Mouse (Mus musculus) hindbrain, embryonic 15.5 days (tissue): ENCODE results near the gene Med17. TPM values are rescaled to one million over a fixed set of nuclear protein-coding genes. Genes with fewer than 3 reads are reported as not detected.
A peak's percentile ranks its signal among the peaks of the same experiment; 100 is the strongest.

Experiments
- ATAC-seq: fragments of 200-750 bp; cut with Nextera tagmentation; 2 replicates; pipeline ENCODE4 v1.8.0; 2017; ENCODE audit warnings: low read depth, moderate number of reproducible peaks, moderate TSS enrichment; ENCODE audit not compliant: low FRiP score
- H3K27ac ChIP-seq: fragments of 300-500 bp; sonication (generic); replicated peaks from 2 replicates; pipeline ENCODE4 v1.5.1; 2015; ENCODE audit warnings: mild to moderate bottlenecking, inconsistent platforms
- H3K27me3 ChIP-seq: fragments of 300-500 bp; sonication (generic); 2 replicates; pipeline ENCODE4 v1.6.1; 2015; ENCODE audit warnings: control low read depth, inconsistent platforms
- H3K36me3 ChIP-seq: fragments of 300-500 bp; sonication (generic); 2 replicates; pipeline ENCODE4 v1.6.1; 2015; ENCODE audit warnings: control low read depth, inconsistent platforms
- H3K4me1 ChIP-seq: fragments of 300-500 bp; sonication (generic); replicated peaks from 2 replicates; pipeline ENCODE4 v1.6.1; 2015; ENCODE audit warnings: control low read depth, inconsistent platforms
- H3K4me2 ChIP-seq: fragments of 300-500 bp; sonication (generic); 2 replicates; pipeline ENCODE4 v1.6.1; 2015; ENCODE audit warnings: moderate library complexity, mild to moderate bottlenecking, inconsistent platforms
- H3K4me3 ChIP-seq: fragments of 300-500 bp; sonication (generic); 2 replicates; pipeline ENCODE4 v1.5.1; 2015; ENCODE audit warnings: mild to moderate bottlenecking, inconsistent platforms
- H3K9ac ChIP-seq: fragments of 300-500 bp; sonication (generic); 2 replicates; pipeline ENCODE4 v1.6.1; 2015; ENCODE audit warnings: inconsistent platforms
- H3K9me3 ChIP-seq: fragments of 300-500 bp; sonication (generic); 2 replicates; pipeline ENCODE4 v1.6.1; 2016; ENCODE audit warnings: control low read depth, inconsistent platforms
- WGBS: fragments of 180-500 bp; shearing (Covaris S2); methylation state at CpG from one replicate; pipeline ENCODE4 v1.1.7; 2015; 5-methylcytosine and 5-hydroxymethylcytosine counted together
- polyA plus RNA-seq: library from polyadenylated mRNA; unstranded; fragments of >200 nt; fragmentation: Nextera tagmentation; extraction: Ambion mirVana; gene quantifications from 2 replicates; pipeline ENCODE4 v1.2.1, GENCODE M21; 2015

Gene Med17
- polyA plus RNA-seq, 1 experiment from 2014 or later, result 34.0 TPM

- Histone ChIP-seq H3K9ac (no peak overlapping the region), H3K27ac (no peak overlapping the region), H3K9me3 (no peaks in the 10 kb centered on the region), H3K36me3 (no peaks in the 10 kb centered on the region), H3K4me3 (no peak overlapping the region), H3K4me1 (peaks cover 14% of the 10 kb centered on the region), H3K4me2 (no peak overlapping the region), H3K27me3 (no peaks in the 10 kb centered on the region)
- WGBS, result 100% methylated on average over 1 of the region's 1 CpGs
- ATAC-seq, result no peak
These were observed 37.6 kb downstream of the Med17 start for GRCm38 (mm10) chr9:15242130-15242529.

DNA sequence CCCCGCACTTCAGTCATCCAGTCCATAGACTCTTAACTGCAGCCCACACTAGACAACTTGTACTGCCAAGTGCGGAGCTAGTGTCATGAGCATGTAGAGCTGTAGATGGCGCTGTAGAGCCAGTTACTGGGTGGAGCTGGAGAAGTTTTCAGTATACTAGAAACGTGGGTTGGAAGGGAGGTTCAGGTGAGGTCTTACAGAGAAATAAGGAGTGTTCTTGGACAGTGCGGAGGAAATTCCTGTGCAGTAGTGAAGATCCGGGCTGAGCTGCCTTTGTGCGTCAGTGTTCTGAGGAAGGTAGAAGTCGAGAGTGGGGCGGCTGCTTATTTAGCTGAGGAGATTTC, 38.2 kb downstream of the Med17 start:
- ATAC-seq, result no peak
- 54% methylated on average over 9 of the region's 9 CpGs for WGBS
- Histone ChIP-seq H3K4me2 (no peak overlapping the region), H3K27ac (no peak overlapping the region), H3K36me3 (no peaks in the 10 kb centered on the region), H3K27me3 (no peaks in the 10 kb centered on the region), H3K4me1 (peaks cover 14% of the 10 kb centered on the region), H3K4me3 (no peak overlapping the region), H3K9ac (no peak overlapping the region), H3K9me3 (no peaks in the 10 kb centered on the region)

DNA sequence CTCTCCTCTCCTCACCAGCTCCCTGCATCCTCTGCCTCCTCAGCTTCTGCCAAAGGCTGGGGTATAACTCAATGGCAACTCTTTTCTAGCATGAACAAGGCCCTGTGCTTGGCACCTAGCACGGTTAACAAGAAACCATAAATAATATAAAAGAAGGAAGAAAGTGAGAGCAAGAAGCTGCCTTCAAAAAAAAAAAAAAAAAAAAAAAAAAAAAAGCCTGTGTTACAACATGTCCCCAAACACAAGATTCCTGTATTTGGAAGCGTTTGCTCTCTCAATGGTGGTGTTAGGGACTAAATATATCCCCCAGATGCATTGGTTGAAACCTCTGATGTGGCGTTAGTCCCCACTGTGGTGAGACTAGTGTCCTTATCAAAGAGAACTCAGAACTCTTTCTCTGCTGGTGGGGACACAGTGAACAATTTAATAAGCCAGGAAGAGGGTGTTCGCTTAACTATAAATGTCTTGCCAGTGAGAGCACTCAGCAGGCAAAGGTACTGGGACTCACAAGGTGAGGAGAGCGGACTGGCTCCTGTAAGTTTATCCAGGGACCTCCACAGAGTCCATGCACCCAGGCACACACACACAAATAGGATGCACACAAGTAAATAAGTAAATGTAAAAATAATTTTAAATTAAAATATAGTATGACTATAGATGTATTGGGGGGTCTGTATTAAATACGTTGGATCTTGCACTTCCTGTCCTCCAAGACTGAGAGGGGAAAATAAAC, 38.7 kb downstream of the Med17 start:
- no peaks in the 10 kb centered on the region for H3K27me3 ChIP-seq
- 69% methylated on average over 6 of the region's 6 CpGs for WGBS
- no peaks in the 10 kb centered on the region for H3K9me3 ChIP-seq
- no peak for ATAC-seq
- H3K4me1 ChIP-seq, result peaks cover 14% of the 10 kb centered on the region
- H3K4me2 ChIP-seq, result no peak overlapping the region
- no peak overlapping the region for H3K27ac ChIP-seq
- H3K9ac ChIP-seq, result no peak overlapping the region
- no peak overlapping the region for H3K4me3 ChIP-seq
- H3K36me3 ChIP-seq, result no peaks in the 10 kb centered on the region

DNA sequence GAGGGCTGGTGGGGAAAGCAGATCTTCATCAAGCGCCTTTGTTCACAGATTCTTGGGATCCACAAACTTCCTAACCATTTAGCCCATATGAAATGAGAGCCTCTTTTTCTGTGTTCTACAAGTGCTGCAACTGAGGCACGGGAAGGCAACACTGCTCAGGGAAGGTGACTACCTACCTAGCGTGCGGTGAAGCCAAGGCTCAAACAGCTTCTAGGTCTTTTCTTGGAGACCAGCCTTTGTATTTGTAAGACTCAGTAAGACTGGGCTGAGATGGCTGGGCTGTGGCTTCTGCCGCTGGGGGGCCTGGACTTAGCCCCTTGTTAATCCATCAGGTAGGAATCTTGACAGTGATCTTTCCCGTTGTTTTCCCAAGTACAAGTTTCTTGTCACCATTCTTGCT, 39.7 kb downstream of the Med17 start:
- no peak overlapping the region for H3K27ac ChIP-seq
- H3K4me1 ChIP-seq, result peaks cover 14% of the 10 kb centered on the region
- WGBS, result 91% methylated on average over 6 of the region's 6 CpGs
- H3K36me3 ChIP-seq, result no peaks in the 10 kb centered on the region
- peak overlapping the region; percentile 55 for H3K4me3 ChIP-seq
- no peaks in the 10 kb centered on the region for H3K9me3 ChIP-seq
- peak overlapping the region; percentile 82 for H3K4me2 ChIP-seq
- no peak for ATAC-seq
- H3K9ac ChIP-seq, result no peak overlapping the region
- H3K27me3 ChIP-seq, result no peaks in the 10 kb centered on the region

DNA sequence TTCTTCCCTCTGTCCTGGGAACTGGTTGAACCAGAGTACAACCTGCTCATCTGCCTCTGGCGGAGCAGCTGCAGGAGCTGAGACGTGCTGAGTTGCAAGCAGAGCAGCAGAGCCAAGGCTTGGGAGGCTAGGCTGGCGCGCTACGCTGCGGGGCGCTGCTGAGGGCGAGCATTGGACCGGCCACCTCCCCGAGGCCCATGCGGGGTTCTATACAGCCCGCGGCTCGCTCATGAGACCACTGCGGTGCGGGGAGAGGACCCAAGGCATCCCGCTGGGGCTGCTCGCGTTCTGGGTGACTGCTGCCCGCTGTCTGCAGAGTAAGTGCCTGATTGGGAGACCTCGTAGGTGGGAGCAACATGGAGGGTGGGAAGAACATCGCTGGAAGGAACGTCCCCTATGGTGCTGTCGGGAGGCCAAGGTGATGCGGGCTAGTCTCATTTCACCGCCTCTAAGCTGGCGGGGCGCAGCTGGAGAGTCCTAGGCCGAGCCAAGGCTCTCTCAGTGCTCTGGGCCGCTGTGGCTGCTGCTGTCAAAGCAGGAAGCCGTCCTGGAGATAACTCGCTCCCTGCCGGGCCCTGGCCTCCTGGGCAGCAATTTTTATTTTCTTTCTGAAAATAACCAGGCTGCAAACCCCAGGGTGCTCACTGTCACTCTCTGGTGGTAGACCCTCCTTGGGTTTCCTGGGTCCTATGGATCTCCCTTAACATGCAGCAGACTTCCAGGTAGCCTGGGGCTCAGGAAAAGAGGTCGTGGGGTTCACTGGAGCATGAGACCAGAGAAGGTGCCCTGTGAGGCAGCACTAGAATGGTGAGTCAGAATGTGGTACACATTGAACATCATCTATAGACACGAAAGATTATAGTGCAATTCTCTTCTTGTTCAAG, 40.4 kb downstream of the Med17 start, which contains the start of gene Vstm5:
TSS of gene Vstm5 (plus strand) at position 4 of the 884 bp plus-strand sequence.
- 5% methylated on average over 35 of the region's 35 CpGs for WGBS
- Histone ChIP-seq H3K27me3 (no peaks in the 10 kb centered on the region), H3K4me2 (peak within 1 kb of the TSS; percentile 82), H3K4me1 (peaks cover 14% of the 10 kb centered on the region), H3K36me3 (no peaks in the 10 kb centered on the region), H3K4me3 (peak within 1 kb of the TSS; percentile 55), H3K27ac (peak within 1 kb of the TSS; percentile 80), H3K9me3 (no peaks in the 10 kb centered on the region), H3K9ac (peak within 1 kb of the TSS; percentile 58)
- peak; percentile 93 for ATAC-seq

DNA sequence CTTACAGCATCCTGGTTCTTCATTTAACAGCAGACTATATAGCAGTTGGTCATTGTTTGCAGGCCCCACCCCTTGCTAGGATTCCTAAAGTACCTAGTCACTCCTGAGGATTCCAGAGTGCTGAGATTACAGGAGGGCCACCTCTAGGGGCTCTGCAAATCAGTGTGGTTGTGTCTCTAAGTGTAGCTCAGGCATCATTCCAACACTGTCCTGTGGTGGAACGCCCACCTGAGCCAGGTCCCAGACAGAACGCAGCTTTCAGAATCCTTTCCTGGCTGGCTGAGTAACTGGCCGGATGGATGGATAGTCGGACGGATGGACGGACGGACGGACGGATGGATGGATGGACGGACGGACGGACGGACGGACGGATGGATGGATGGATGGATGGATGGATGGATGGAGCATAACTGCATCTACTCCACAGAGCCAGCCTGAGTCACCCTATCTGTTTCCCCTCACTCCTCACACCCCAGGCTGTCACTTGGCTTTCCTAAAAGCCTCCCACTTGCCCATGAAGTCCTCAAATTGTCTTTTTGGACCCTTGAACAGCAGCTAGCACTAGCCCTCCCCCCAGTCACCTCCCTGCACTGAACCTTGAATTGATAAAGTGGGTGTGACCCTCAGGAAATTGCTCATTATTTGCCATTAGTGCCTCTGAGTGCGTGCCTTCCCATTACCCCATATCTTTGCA, 41.3 kb downstream of the Med17 start:
- Histone ChIP-seq H3K27me3 (no peaks in the 10 kb centered on the region), H3K4me1 (peaks cover 14% of the 10 kb centered on the region), H3K9ac (peak overlapping the region; percentile 58), H3K4me3 (peak overlapping the region; percentile 55), H3K9me3 (no peaks in the 10 kb centered on the region), H3K27ac (peak overlapping the region; percentile 80), H3K4me2 (peak overlapping the region; percentile 82), H3K36me3 (no peaks in the 10 kb centered on the region)
- 85% methylated on average over 16 of the region's 16 CpGs for WGBS
- ATAC-seq, result peak; percentile 33; the same call in 1 of the 2 replicates

DNA sequence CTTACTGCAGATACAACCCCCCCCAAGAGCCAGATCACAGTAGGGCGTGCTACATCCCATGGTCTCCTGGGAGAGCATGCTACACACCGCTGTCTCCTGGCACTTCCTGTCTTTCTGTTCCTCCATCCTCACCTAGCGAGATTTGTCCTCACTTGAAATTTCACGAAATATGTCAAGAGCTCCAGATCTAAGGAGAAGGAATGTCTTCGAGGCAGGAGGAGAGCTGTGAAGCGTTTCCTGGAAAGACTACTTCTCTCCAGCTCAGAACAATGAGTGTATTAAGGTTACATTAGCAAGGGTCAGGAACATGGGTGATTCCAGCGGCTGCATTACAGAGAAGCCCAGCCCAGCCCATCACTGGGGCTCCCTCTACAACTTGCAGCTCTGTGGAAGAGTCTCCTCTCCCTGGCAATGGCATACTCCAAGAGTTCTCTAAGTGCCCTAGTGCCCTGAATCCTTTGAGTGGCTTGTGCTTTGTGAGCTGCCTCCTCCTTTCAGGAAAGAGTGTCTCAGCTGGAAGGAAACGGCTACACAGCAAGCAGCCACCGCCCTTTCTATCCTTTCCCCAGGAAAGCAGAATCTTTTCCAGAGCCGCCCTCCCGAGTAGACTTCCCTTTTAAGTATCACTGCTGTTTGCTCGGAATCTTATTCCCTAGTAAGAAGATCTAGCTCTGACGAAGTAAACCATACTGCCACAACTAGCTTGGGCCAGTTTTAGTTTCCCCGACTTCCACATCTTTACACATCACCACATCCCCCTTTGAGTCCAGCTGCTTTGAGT, 42.0 kb downstream of the Med17 start:
- Histone ChIP-seq H3K9ac (no peak overlapping the region), H3K9me3 (no peaks in the 10 kb centered on the region), H3K27me3 (no peaks in the 10 kb centered on the region), H3K4me2 (no peak overlapping the region), H3K27ac (no peak overlapping the region), H3K4me1 (peaks cover 14% of the 10 kb centered on the region), H3K4me3 (no peak overlapping the region), H3K36me3 (no peaks in the 10 kb centered on the region)
- no peak for ATAC-seq
- 57% methylated on average over 14 of the region's 14 CpGs for WGBS

GRCm38 (mm10) chr9:15235986-15236385, 43.7 kb downstream of the Med17 start:
- Histone ChIP-seq H3K9ac (no peak overlapping the region), H3K4me1 (peaks cover 14% of the 10 kb centered on the region), H3K4me3 (no peak overlapping the region), H3K27ac (no peak overlapping the region), H3K36me3 (no peaks in the 10 kb centered on the region), H3K9me3 (no peaks in the 10 kb centered on the region), H3K27me3 (no peaks in the 10 kb centered on the region), H3K4me2 (no peak overlapping the region)
- ATAC-seq, result no peak
- 81% methylated on average over 3 of the region's 3 CpGs for WGBS

GRCm38 (mm10) chr9:15233604-15234003, 46.1 kb downstream of the Med17 start:
- ATAC-seq, result no peak
- H3K36me3 ChIP-seq, result no peaks in the 10 kb centered on the region
- H3K4me1 ChIP-seq, result peaks cover 4% of the 10 kb centered on the region
- WGBS, result 92% methylated on average over 1 of the region's 1 CpGs
- no peak overlapping the region for H3K4me3 ChIP-seq
- no peak overlapping the region for H3K4me2 ChIP-seq
- no peak overlapping the region for H3K9ac ChIP-seq
- no peaks in the 10 kb centered on the region for H3K27me3 ChIP-seq
- no peak overlapping the region for H3K27ac ChIP-seq
- no peaks in the 10 kb centered on the region for H3K9me3 ChIP-seq

- H3K27ac ChIP-seq, result no peak overlapping the region
- no peak overlapping the region for H3K9ac ChIP-seq
- no peak for ATAC-seq
- H3K4me1 ChIP-seq, result no peaks in the 10 kb centered on the region
- H3K9me3 ChIP-seq, result no peaks in the 10 kb centered on the region
- no peaks in the 10 kb centered on the region for H3K36me3 ChIP-seq
- 93% methylated on average over 3 of the region's 3 CpGs for WGBS
- H3K4me3 ChIP-seq, result no peak overlapping the region
- no peak overlapping the region for H3K4me2 ChIP-seq
- H3K27me3 ChIP-seq, result no peaks in the 10 kb centered on the region
These were observed 47.3 kb downstream of the Med17 start for GRCm38 (mm10) chr9:15232445-15232844.

DNA sequence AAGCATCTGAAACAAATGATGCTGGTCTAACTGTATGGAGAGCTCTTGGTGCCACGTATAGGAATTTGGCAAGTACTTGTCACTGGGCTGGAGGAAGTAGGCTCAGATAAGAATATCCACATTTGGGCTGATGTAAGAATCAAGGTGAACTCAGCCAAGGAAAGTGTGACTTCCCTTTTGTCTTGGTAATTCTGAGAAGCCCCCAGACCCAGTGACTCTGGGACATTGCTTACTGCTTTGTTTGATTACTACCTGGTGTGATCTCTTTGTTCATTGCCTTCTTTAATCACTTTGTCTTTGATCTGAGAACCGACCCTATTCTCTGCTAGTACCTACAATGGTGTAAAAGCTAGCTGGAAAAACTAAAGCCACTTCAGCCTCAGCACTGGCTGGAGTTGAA, 54.8 kb downstream of the Med17 start:
- WGBS, result 39% methylated on average over 2 of the region's 2 CpGs
- H3K27me3 ChIP-seq, result no peaks in the 10 kb centered on the region
- H3K36me3 ChIP-seq, result no peaks in the 10 kb centered on the region
- H3K4me2 ChIP-seq, result no peak overlapping the region
- no peaks in the 10 kb centered on the region for H3K9me3 ChIP-seq
- no peak overlapping the region for H3K27ac ChIP-seq
- ATAC-seq, result no peak
- H3K9ac ChIP-seq, result no peak overlapping the region
- H3K4me1 ChIP-seq, result no peaks in the 10 kb centered on the region
- no peak overlapping the region for H3K4me3 ChIP-seq
